Mouse (Mus musculus) kidney, postnatal 0 days (tissue): ENCODE data around the gene Ccdc88c. TPM values are rescaled to one million over a fixed set of nuclear protein-coding genes. Genes with fewer than 3 reads are reported as not detected.

Source experiments
- ATAC-seq: fragments of 200-750 bp; cut with Nextera tagmentation; replicated peaks from 2 replicates; pipeline ENCODE4 v1.8.0; 2017; ENCODE audit warnings: low read depth, moderate number of reproducible peaks, moderate TSS enrichment, moderate library complexity; ENCODE audit not compliant: low FRiP score
- DNase-seq: peaks from one replicate; pipeline ENCODE4 v3.0.0-alpha.2; 2016; ENCODE audit warnings: low spot score
- H3K27ac ChIP-seq: fragments of 300-500 bp; sonication (generic); 2 replicates; pipeline ENCODE4 v1.5.1; 2014; ENCODE audit warnings: mild to moderate bottlenecking
- H3K27me3 ChIP-seq: fragments of 300-500 bp; sonication (generic); 2 replicates; pipeline ENCODE4 v1.6.1; 2014; ENCODE audit warnings: low read length, mixed read lengths; ENCODE audit not compliant: insufficient read depth
- H3K36me3 ChIP-seq: fragments of 300-500 bp; sonication (generic); 2 replicates; pipeline ENCODE4 v1.6.1; 2014; ENCODE audit warnings: low read length, mixed read lengths; ENCODE audit not compliant: insufficient read depth
- H3K4me1 ChIP-seq: fragments of 300-500 bp; sonication (generic); replicated peaks from 2 replicates; pipeline ENCODE4 v1.6.1; 2014; ENCODE audit warnings: antibody characterized with exemption, low read length, mixed read lengths; ENCODE audit not compliant: insufficient read depth
- H3K4me2 ChIP-seq: fragments of 300-500 bp; sonication (generic); 2 replicates; pipeline ENCODE4 v1.6.1; 2014; ENCODE audit warnings: mild to moderate bottlenecking, low read length, moderate library complexity, mixed read lengths
- H3K4me3 ChIP-seq: fragments of 300-500 bp; sonication (generic); replicated peaks from 2 replicates; pipeline ENCODE4 v1.5.1; 2014; ENCODE audit warnings: low read depth, low read length
- H3K9ac ChIP-seq: fragments of 300-500 bp; sonication (generic); 2 replicates; pipeline ENCODE4 v1.6.1; 2014; ENCODE audit warnings: low read depth, low read length
- H3K9me3 ChIP-seq: fragments of 300-500 bp; sonication (generic); replicated peaks from 2 replicates; pipeline ENCODE4 v1.6.1; 2016; ENCODE audit warnings: low read length, inconsistent platforms, mixed read lengths
- CTCF ChIP-seq: IDR thresholded peaks from 2 replicates; pipeline ENCODE4 v1.5.1; 2016; ENCODE audit warnings: antibody characterized with exemption, low read depth, mild to moderate bottlenecking, moderate library complexity
- WGBS: fragments of 180-500 bp; shearing (Covaris S2); extraction: QIAGEN DNeasy Blood & Tissue Kit; methylation state at CpG from one replicate; pipeline ENCODE4 v1.1.7; 2014; 5-methylcytosine and 5-hydroxymethylcytosine counted together
- polyA plus RNA-seq: library from polyadenylated mRNA; unstranded; fragments of >200 nt; fragmentation: Nextera tagmentation; extraction: Ambion mirVana; gene quantifications from 2 replicates; pipeline ENCODE4 v1.2.1, GENCODE M21; 2015

Ccdc88c gene
- polyA plus RNA-seq, 1 experiment from 2014 or later, result 7.8 TPM

- Histone ChIP-seq H3K4me1 (peaks cover 14% of the 10 kb centered on the region; the same call in 1 of the 2 replicates), H3K9ac (no peak overlapping the region), H3K4me3 (no peak overlapping the region), H3K27ac (no peak overlapping the region), H3K36me3 (no peaks in the 10 kb centered on the region), H3K4me2 (no peak overlapping the region), H3K9me3 (no peaks in the 10 kb centered on the region), H3K27me3 (peaks cover 34% of the 10 kb centered on the region; the same call in 1 of the 2 replicates)
- 0% methylated on average over 2 of the region's 2 CpGs for WGBS
- no peak for DNase-seq
- no peak for ATAC-seq
- TF ChIP-seq CTCF, result no peak
These were observed 133.4 kb downstream of the Ccdc88c start for GRCm38 (mm10) chr12:100895504-100895903.

- H3K4me1 ChIP-seq, result no peaks in the 10 kb centered on the region
- no peak overlapping the region for H3K4me2 ChIP-seq
- no peak overlapping the region for H3K27ac ChIP-seq
- no peaks in the 10 kb centered on the region for H3K36me3 ChIP-seq
- TF ChIP-seq CTCF, result no peak
- WGBS, result 78% methylated on average over 3 of the region's 3 CpGs
- H3K9me3 ChIP-seq, result no peaks in the 10 kb centered on the region
- ATAC-seq (no peak), DNase-seq (no peak)
- no peaks in the 10 kb centered on the region for H3K27me3 ChIP-seq
- no peak overlapping the region for H3K9ac ChIP-seq
- no peak overlapping the region for H3K4me3 ChIP-seq
These were observed 138.3 kb downstream of the Ccdc88c start for GRCm38 (mm10) chr12:100890548-100890947.

- H3K36me3 ChIP-seq, result no peaks in the 10 kb centered on the region
- H3K9ac ChIP-seq, result no peak overlapping the region
- 9% methylated on average over 12 of the region's 12 CpGs for WGBS
- H3K27me3 ChIP-seq, result no peaks in the 10 kb centered on the region
- 0 out of 2 replicates have a peak, but pooled peaks have one; percentile 16 for TF ChIP-seq CTCF
- ATAC-seq (peak; percentile 75), DNase-seq (peak; percentile 88)
- H3K4me2 ChIP-seq, result 0 out of 2 replicates have a peak overlapping the region, but pooled peaks have one; percentile 6
- H3K4me3 ChIP-seq, result no peak overlapping the region
- no peaks in the 10 kb centered on the region for H3K9me3 ChIP-seq
- no peak overlapping the region for H3K27ac ChIP-seq
- no peaks in the 10 kb centered on the region for H3K4me1 ChIP-seq
These were observed 141.0 kb downstream of the Ccdc88c start for GRCm38 (mm10) chr12:100887801-100888258.

- H3K9me3 ChIP-seq, result no peaks in the 10 kb centered on the region
- no peak overlapping the region for H3K27ac ChIP-seq
- H3K4me2 ChIP-seq, result no peak overlapping the region
- no peak overlapping the region for H3K4me3 ChIP-seq
- no peaks in the 10 kb centered on the region for H3K27me3 ChIP-seq
- ATAC-seq, result no peak
- TF ChIP-seq CTCF, result no peak
- 83% methylated on average over 4 of the region's 4 CpGs for WGBS
- H3K9ac ChIP-seq, result no peak overlapping the region
- H3K4me1 ChIP-seq, result no peaks in the 10 kb centered on the region
- H3K36me3 ChIP-seq, result no peaks in the 10 kb centered on the region
- no peak for DNase-seq
These were observed 142.0 kb downstream of the Ccdc88c start for GRCm38 (mm10) chr12:100886877-100887276.

DNA sequence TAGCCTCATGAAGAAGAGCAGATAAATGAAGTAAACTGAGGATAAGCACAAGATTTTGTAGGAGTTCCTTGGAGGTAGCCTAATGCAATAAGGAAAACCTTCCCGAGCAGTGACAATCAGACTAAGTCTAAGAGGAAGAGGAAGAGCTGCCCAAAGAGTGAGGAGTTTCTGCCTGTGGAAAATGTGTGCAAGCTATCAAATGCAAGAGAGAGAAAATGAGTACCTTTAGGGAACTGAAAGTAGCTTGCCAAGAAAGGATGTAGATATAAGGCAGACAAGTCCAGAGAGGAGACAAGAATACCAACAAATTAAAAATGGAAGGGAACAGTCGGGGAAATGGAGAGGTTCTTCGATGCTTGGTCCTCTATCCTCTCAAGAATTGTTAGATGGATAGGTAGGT is 143.3 kb downstream of the Ccdc88c start:
- no peak overlapping the region for H3K4me3 ChIP-seq
- TF ChIP-seq CTCF, result no peak
- H3K4me1 ChIP-seq, result no peaks in the 10 kb centered on the region
- no peak overlapping the region for H3K9ac ChIP-seq
- H3K4me2 ChIP-seq, result no peak overlapping the region
- no peak overlapping the region for H3K27ac ChIP-seq
- no peaks in the 10 kb centered on the region for H3K27me3 ChIP-seq
- no peaks in the 10 kb centered on the region for H3K36me3 ChIP-seq
- WGBS, result 95% methylated on average over 3 of the region's 3 CpGs
- no peak for DNase-seq
- no peak for ATAC-seq
- H3K9me3 ChIP-seq, result no peaks in the 10 kb centered on the region

DNA sequence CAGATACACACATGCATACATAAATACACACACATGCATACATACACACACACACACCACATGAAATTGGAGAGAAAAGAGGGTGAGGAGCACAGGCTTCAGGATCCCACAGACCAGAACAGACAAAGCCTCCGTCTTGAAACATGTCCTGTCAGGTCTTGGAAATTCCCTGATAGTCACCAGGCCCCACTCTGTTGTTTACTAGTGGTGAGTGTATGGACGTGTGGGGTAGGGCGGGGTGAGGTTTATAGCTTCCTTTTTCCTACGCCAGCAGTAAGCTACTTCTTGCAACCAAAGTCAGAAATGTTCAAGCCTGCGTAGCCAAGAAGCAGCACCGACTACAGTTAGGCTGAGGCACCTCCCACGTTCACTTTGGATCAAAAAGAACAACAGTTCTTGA is 145.7 kb downstream of the Ccdc88c start:
- 50% methylated on average over 7 of the region's 7 CpGs for WGBS
- no peak for TF ChIP-seq CTCF
- Histone ChIP-seq H3K27me3 (no peaks in the 10 kb centered on the region), H3K36me3 (no peaks in the 10 kb centered on the region), H3K4me3 (no peak overlapping the region), H3K4me2 (no peak overlapping the region), H3K9ac (no peak overlapping the region), H3K27ac (no peak overlapping the region), H3K9me3 (no peaks in the 10 kb centered on the region), H3K4me1 (no peaks in the 10 kb centered on the region)
- ATAC-seq, result no peak
- DNase-seq, result no peak

DNA sequence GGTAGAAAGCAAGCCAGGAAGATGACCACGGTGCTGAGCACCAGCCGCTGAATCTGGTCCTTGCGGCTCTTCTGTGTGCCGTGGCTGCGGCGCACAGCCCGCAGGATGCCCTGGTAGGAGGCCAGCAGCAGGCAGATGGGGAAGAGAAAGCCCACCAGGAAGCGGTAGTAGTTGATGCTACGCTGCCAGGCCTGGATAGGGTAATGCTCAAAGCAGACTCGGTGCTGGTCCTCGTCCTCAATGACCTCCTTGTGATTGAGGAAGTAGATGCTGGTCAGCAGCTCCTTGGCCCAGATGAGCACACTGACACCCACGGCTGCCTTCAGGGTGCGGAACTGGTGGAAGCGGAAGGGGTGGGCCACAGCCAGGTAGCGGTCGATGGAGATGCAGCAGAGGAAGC is 150.3 kb downstream of the Ccdc88c start:
- Histone ChIP-seq H3K27me3 (no peaks in the 10 kb centered on the region), H3K36me3 (no peaks in the 10 kb centered on the region), H3K4me3 (no peak overlapping the region), H3K9ac (no peak overlapping the region), H3K4me1 (no peaks in the 10 kb centered on the region), H3K4me2 (no peak overlapping the region), H3K27ac (no peak overlapping the region), H3K9me3 (no peaks in the 10 kb centered on the region)
- no peak for TF ChIP-seq CTCF
- WGBS, result 92% methylated on average over 16 of the region's 16 CpGs
- no peak for ATAC-seq
- DNase-seq, result no peak
